Mouse (Mus musculus): ENCODE measurements around the gene Zfpm1. TPM values are rescaled to one million over a fixed set of nuclear protein-coding genes. Genes with fewer than 3 reads are reported as not detected.

Gene Zfpm1
- polyA plus RNA-seq, 1 experiment = not detected

DNA sequence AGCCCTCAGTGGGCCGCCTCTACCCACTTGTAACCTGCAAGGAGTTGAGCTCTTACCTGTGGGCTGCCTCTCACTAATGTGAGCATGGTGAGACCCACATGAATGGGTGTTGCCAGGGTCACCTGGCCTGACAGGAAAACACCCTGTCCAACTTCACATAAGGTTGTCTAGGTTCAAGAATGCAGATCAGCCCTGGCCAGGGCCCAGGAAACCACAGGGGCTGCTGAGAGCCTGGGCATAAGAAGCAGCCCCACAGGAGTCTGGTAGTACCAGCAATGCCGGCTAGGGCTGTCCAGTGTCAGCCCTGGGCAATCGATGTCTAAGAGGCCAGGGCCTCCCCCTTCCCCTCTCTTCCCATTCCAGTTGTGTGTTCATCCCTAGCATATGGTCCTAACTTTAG lies 6.4 kb downstream of the Zfpm1 start:
- Histone ChIP-seq H3K4me1 (ENCODE audit: control insufficient read depth, insufficient read depth, low read length) (peaks cover 40% of the 10 kb centered on the region), H3K27ac (ENCODE audit: insufficient read depth, low read depth, low read length) (no peak overlapping the region), H3K4me3 (ENCODE audit: insufficient read depth, low read depth, low read length) (no peak overlapping the region)
- WGBS = 92% methylated on average over 3 of the region's 3 CpGs
- TF ChIP-seq CTCF (IDR thresholded peaks at IDR 0.05; ENCODE audit: insufficient read depth, low read depth, low read length) (no peak), POLR2A (IDR thresholded peaks at IDR 0.05; ENCODE audit: insufficient read depth, low read depth, low read length) (no peak)

DNA sequence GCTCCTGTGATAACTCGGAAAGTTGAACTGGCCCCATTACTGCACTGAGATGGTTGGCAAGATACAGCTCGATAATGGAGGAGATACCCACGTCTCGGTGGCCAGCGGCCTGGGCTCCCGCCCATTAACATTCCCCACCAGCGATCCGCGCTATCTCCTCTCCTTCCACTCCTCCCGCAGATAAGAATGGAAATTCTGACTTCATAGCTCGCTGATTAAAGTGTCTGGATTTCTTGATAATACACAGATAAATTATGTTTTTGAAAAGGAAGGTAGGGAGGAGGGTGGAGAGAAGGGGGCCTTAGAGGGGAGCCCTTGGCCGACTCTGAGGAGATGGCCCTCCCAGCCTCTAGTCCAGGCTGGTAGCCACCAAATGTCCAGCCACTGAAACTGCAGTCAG lies 9.1 kb downstream of the Zfpm1 start:
- peaks cover 18% of the 10 kb centered on the region for H3K4me1 ChIP-seq (ENCODE audit: control insufficient read depth, insufficient read depth, low read length)
- 86% methylated on average over 12 of the region's 12 CpGs for WGBS
- no peak overlapping the region for H3K27ac ChIP-seq (ENCODE audit: insufficient read depth, low read depth, low read length)
- H3K4me3 ChIP-seq (ENCODE audit: insufficient read depth, low read depth, low read length) = no peak overlapping the region
- TF ChIP-seq POLR2A (IDR thresholded peaks at IDR 0.05; ENCODE audit: insufficient read depth, low read depth, low read length) = no peak
- no peak for TF ChIP-seq CTCF (IDR thresholded peaks at IDR 0.05; ENCODE audit: insufficient read depth, low read depth, low read length)

DNA sequence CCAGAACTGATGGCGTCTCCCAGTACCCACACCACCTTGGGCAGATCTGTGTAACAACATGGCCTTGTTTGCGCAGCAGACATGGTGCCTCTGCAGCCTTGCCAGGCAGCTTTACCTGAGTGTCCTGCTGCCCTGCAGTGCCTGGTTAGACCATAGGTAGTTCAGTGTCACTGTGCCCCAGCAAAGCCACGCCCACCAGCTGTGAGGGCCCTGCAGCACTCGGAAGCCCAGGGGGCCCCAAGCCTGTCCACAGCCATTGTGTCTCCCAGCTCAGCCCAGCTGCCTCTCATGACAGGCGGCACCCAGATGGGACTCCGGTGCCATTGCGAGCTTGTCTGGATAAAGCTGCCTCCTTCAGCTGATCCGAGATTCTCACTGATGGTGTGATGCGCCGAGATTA lies 9.6 kb downstream of the Zfpm1 start:
- Histone ChIP-seq H3K4me3 (ENCODE audit: insufficient read depth, low read depth, low read length) (no peak overlapping the region), H3K27ac (ENCODE audit: insufficient read depth, low read depth, low read length) (no peak overlapping the region), H3K4me1 (ENCODE audit: control insufficient read depth, insufficient read depth, low read length) (peaks cover 20% of the 10 kb centered on the region)
- TF ChIP-seq CTCF (IDR thresholded peaks at IDR 0.05; ENCODE audit: insufficient read depth, low read depth, low read length) (no peak), POLR2A (IDR thresholded peaks at IDR 0.05; ENCODE audit: insufficient read depth, low read depth, low read length) (no peak)
- WGBS = 62% methylated on average over 10 of the region's 10 CpGs

DNA sequence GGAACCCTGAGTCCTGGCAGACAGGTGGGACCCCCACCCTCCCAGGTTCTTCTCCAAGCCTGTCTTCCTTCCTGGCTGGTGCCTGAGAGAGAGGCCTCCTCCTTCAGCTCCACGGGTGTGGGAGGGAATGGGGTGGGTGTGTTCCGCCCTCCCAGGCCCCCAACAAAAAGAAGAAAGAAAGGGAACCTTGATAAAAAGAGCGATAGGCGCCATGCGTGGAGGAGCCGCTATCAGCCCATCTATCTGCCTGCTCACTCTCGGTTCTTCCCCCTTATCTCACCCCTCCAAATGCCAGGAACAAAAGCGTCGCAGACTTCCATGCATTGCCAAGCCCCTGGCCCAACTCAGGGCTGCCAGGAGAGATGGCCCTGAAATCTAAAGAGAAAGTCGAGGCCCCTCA lies 11.5 kb downstream of the Zfpm1 start:
- WGBS = 83% methylated on average over 10 of the region's 10 CpGs
- H3K27ac ChIP-seq (ENCODE audit: insufficient read depth, low read depth, low read length) = no peak overlapping the region

DNA sequence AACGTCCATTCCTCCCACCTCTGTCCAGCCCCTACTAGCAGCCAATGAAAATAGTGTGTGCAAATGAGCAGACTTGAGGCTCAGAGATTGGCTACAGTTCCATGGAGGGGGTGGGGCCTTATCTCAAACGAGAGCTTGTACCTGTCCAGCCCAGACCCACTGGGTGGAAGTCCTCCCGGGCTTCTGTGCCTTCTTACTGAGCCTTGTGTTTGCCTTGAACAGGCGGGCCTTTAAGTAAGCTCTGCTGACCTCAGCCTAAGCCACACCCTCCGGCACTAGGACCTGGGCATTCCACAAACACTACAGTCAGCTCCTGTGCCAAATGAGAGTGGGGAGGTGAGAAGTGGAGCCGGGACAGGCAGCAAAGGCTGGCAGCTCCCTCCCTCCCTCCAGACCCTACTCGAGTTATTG lies 12.3 kb downstream of the Zfpm1 start:
- WGBS = 42% methylated on average over 7 of the region's 7 CpGs
- H3K4me3 ChIP-seq (ENCODE audit: insufficient read depth, low read depth, low read length) = no peak overlapping the region
- no peak for TF ChIP-seq POLR2A (IDR thresholded peaks at IDR 0.05; ENCODE audit: insufficient read depth, low read depth, low read length)
- no peak for TF ChIP-seq CTCF (IDR thresholded peaks at IDR 0.05; ENCODE audit: insufficient read depth, low read depth, low read length)
- H3K4me1 ChIP-seq (ENCODE audit: control insufficient read depth, insufficient read depth, low read length) = peaks cover 15% of the 10 kb centered on the region; the same call in 1 of the 2 replicates
- H3K27ac ChIP-seq (ENCODE audit: insufficient read depth, low read depth, low read length) = no peak overlapping the region

More for the DNA sequence above, 11.5 kb downstream of the Zfpm1 start:
- TF ChIP-seq CTCF (IDR thresholded peaks at IDR 0.05; ENCODE audit: insufficient read depth, low read depth, low read length) (no peak), POLR2A (IDR thresholded peaks at IDR 0.05; ENCODE audit: insufficient read depth, low read depth, low read length) (no peak)
- Histone ChIP-seq H3K4me3 (ENCODE audit: insufficient read depth, low read depth, low read length) (no peak overlapping the region), H3K4me1 (ENCODE audit: control insufficient read depth, insufficient read depth, low read length) (peaks cover 10% of the 10 kb centered on the region; the same call in 1 of the 2 replicates)

DNA sequence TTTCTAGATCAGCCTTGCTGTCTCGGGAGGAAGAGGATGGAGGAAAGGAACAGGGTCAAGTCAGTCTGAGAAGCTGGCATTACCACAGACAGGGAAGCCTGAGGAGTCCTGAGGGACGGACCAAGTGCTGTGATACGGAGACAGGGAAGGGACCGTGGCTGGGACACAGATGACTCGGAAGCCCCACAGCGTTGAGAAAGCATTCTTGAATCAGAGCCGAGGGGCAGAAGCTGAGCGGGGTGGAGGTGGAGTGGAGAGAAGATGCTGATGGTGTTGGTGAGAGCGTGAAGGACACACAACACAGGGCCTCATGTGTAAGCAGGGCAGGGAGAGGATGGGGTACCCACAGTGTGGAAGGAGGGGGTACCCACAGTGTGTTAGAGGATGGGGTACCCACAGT lies 13.4 kb downstream of the Zfpm1 start:
- 78% methylated on average over 9 of the region's 9 CpGs for WGBS
- TF ChIP-seq POLR2A (IDR thresholded peaks at IDR 0.05; ENCODE audit: insufficient read depth, low read depth, low read length) (no peak), CTCF (IDR thresholded peaks at IDR 0.05; ENCODE audit: insufficient read depth, low read depth, low read length) (no peak)
- H3K4me1 ChIP-seq (ENCODE audit: control insufficient read depth, insufficient read depth, low read length) = peaks cover 15% of the 10 kb centered on the region; the same call in 1 of the 2 replicates
- H3K27ac ChIP-seq (ENCODE audit: insufficient read depth, low read depth, low read length) = no peak overlapping the region
- H3K4me3 ChIP-seq (ENCODE audit: insufficient read depth, low read depth, low read length) = no peak overlapping the region

DNA sequence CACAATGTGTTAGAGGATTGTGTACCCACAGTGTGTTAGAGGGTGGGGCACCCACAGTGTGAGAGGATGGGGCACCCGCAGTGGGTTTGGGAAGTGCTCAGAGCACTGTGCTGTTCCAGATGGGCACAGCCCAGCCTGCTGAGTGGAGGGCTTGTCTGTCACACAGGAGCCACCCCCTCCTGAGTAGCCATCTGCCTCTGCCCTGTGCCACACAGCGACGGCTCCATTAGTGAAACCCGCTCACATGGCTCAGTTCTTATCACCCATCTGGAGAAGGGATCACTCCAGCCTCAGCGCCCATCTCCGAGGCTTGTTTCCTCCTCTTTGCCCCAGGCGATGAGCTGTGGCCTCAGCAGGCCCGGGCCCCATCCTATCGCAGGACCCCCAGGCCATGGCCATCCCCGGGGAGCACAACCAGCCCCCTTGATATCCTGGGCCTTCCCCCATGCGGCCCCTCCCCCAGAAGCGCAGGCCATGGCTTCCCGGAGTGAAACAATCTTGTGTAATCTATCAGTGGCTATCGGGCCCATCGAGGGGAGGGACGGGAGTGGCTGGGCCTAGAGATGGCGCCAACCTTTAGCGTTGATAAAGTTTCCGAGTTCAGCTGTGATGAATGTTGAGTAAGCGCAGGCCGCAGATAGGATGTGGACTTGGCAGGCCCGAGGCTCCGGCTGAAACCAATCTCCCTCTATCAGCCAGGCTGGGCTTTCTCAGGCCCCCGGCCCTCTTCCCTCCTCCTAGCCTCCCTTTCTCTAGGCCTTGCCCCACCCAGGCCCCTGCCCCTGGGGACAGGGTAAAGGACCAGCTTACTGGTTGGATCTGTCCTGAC lies 14.4 kb downstream of the Zfpm1 start:
- Histone ChIP-seq H3K4me3 (ENCODE audit: insufficient read depth, low read depth, low read length) (no peak overlapping the region), H3K4me1 (ENCODE audit: control insufficient read depth, insufficient read depth, low read length) (peaks cover 15% of the 10 kb centered on the region; the same call in 1 of the 2 replicates), H3K27ac (ENCODE audit: insufficient read depth, low read depth, low read length) (no peak overlapping the region)
- WGBS = 75% methylated on average over 24 of the region's 24 CpGs
- TF ChIP-seq POLR2A (IDR thresholded peaks at IDR 0.05; ENCODE audit: insufficient read depth, low read depth, low read length) (no peak), CTCF (IDR thresholded peaks at IDR 0.05; ENCODE audit: insufficient read depth, low read depth, low read length) (no peak)

DNA sequence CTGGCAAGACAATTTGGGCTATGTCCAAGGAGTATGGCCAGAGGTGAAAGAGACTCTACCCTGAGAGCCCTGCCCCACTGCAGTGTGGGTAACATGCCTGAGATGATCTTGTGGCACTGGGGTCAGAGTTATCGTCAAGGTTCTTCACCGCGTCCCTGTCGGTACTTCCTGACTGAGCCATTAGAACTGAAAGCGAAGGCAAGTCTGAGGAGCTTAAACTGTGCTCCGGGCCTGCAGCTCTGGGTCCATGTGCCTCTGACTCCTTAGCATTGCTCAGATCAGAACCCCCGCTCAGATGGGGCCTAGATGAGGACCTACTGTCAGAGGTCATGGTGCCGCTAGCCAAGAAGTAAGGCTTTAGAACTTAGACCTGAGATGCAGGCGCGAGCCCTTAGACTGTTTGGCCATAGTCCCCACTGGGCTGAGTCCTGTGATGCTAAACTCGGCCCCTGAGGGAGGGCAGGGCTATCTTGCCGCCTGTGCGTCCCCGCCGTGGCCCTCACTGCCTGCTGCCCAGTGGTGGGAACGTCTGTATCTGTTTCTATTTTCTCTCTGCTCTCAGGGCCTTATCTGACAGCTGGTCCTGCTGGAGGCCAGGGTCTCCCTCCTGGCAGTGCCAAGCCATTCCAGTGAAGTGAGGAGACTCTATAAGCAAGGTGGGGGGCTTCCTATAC lies 17.8 kb downstream of the Zfpm1 start:
- no peak overlapping the region for H3K4me3 ChIP-seq (ENCODE audit: insufficient read depth, low read depth, low read length)
- TF ChIP-seq CTCF (IDR thresholded peaks at IDR 0.05; ENCODE audit: insufficient read depth, low read depth, low read length) (no peak), POLR2A (IDR thresholded peaks at IDR 0.05; ENCODE audit: insufficient read depth, low read depth, low read length) (no peak)
- peaks cover 21% of the 10 kb centered on the region for H3K4me1 ChIP-seq (ENCODE audit: control insufficient read depth, insufficient read depth, low read length)
- H3K27ac ChIP-seq (ENCODE audit: insufficient read depth, low read depth, low read length) = no peak overlapping the region
- WGBS = 81% methylated on average over 16 of the region's 16 CpGs

DNA sequence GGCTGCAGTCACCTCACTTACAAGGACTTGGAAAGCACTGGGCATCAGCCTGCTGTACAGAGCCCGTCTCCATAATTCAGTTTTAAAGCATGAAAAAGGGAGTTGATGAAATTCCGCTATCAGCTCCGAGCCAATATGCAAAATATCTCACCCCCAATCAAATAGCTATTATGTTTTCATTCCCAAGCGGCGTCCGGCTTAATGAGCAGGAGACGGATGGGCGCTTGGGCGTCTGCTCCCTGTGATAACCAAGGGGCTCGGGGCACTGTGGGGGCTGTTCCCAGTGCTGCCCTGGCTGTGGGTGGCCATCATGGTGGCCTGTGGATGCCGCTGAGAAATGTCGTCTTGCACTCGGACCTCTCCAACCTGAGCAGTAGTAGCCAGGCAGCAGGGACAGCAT lies 19.1 kb downstream of the Zfpm1 start:
- no peak overlapping the region for H3K27ac ChIP-seq (ENCODE audit: insufficient read depth, low read depth, low read length)
- no peak overlapping the region for H3K4me3 ChIP-seq (ENCODE audit: insufficient read depth, low read depth, low read length)
- no peak for TF ChIP-seq POLR2A (IDR thresholded peaks at IDR 0.05; ENCODE audit: insufficient read depth, low read depth, low read length)
- no peak for TF ChIP-seq CTCF (IDR thresholded peaks at IDR 0.05; ENCODE audit: insufficient read depth, low read depth, low read length)
- WGBS = 80% methylated on average over 13 of the region's 13 CpGs
- H3K4me1 ChIP-seq (ENCODE audit: control insufficient read depth, insufficient read depth, low read length) = peaks cover 21% of the 10 kb centered on the region

Data from olfactory bulb, adult 2 months (tissue).